Mouse (Mus musculus) myocyte (in vitro differentiated cells): ENCODE data around the gene Selenom.

Experiments used
- CEBPB ChIP-seq: IDR thresholded peaks from 2 replicates; pipeline ENCODE4 v1.6.1; 2011; ENCODE audit warnings: mild to moderate bottlenecking, moderate library complexity; ENCODE audit not compliant: poor library complexity, insufficient read depth, severe bottlenecking
- E2F4 ChIP-seq: IDR thresholded peaks from one replicate; pipeline ENCODE4 v1.6.1; 2011; ENCODE audit warnings: mild to moderate bottlenecking, control low read depth, moderate library complexity; ENCODE audit not compliant: insufficient read depth
- MAX ChIP-seq: IDR thresholded peaks from one replicate; pipeline ENCODE4 v1.6.1; 2011; ENCODE audit warnings: low read depth, mild to moderate bottlenecking, control low read depth
- MYOD1 ChIP-seq, 3 experiments: IDR thresholded peaks; one replicate each; pipeline ENCODE4 v1.6.1; 2011; ENCODE audit warnings: control low read depth in 2 of 3, low read depth in 2 of 3, mild to moderate bottlenecking in 2 of 3, moderate library complexity in 1 of 3; ENCODE audit not compliant: insufficient read length in 2 of 3, control insufficient read depth in 1 of 3
- MYOG ChIP-seq, 3 experiments: IDR thresholded peaks; one replicate each; pipeline ENCODE4 v1.6.1; 2011; ENCODE audit warnings: control low read depth in 2 of 3, low read depth in 2 of 3, mild to moderate bottlenecking in 2 of 3; ENCODE audit not compliant: insufficient read length in 2 of 3, control insufficient read depth in 1 of 3, insufficient read depth in 1 of 3
- POLR2A ChIP-seq: IDR thresholded peaks from one replicate; pipeline ENCODE4 v1.6.1; 2011; ENCODE audit warnings: low read depth, mild to moderate bottlenecking, control low read depth, moderate library complexity; ENCODE audit not compliant: insufficient read length
- POLR2AphosphoS2 ChIP-seq: IDR thresholded peaks from one replicate; pipeline ENCODE4 v1.6.1; 2011; ENCODE audit warnings: low read depth, control low read depth; ENCODE audit not compliant: insufficient read length
- TCF3 ChIP-seq: IDR thresholded peaks from one replicate; pipeline ENCODE4 v1.6.1; 2011; ENCODE audit warnings: low read depth, control low read depth; ENCODE audit not compliant: insufficient read length
- USF1 ChIP-seq: IDR thresholded peaks from one replicate; pipeline ENCODE4 v1.6.1; 2011; ENCODE audit warnings: low read depth, mild to moderate bottlenecking, control low read depth, moderate library complexity

DNA sequence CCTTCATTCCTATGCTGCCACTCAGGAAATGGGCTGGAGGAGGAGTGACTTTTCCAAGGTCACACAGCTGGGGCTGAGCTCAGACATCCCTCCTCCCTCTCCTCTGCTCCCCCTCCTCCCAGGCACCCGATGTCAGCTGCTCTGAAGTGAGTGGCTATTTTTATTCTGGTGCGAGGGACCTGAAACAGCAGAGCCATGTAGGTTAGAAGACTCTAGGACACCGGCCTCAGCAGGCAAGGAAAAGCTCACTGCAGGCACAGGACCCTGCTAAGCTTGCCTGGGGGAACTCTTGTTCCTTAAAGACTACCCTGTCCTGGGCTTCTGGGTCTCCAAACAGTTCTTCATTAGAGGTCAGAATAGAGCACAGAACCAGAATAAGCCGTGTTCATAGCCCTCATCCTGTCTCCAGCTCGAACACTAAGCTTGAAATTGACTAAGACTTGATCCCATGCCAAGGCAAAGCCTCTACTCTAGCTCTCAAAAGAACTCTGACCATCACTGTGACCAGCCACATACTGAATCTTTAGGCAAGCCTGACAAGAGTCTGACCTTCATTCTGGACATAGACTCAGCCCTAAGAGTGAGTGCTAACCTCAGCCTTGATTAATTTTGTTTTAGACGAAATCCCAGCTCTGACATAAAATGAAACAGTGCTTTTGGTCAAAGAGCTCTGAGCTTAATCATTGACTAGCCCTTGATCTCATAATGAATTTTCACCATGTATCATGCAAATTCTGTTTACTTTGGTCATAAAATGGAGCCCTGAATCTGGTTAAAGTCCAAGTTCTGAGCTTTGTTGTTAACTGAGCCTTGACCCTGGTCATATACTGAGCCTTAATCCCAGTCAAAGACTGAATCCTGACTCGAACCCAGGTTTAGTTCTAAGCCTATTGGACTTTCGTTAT, 5.1 kb upstream of the Selenom start:
- TF ChIP-seq TCF3 (no peak), POLR2AphosphoS2 (no peak), MAX (no peak), MYOD1 (IDR thresholded peaks at IDR 0.05; ENCODE audit: control insufficient read depth in 1 of 3, insufficient read length in 2 of 3, low read depth in 2 of 3) (peak in 2 of 3 experiments; percentile 17 to 82), POLR2A (peak; percentile 33), MYOG (IDR thresholded peaks at IDR 0.05; ENCODE audit: control insufficient read depth in 1 of 3, insufficient read depth in 1 of 3, insufficient read length in 2 of 3, low read depth in 2 of 3) (peak; percentile 41 to 85 (median 59)), USF1 (no peak), E2F4 (no peak), CEBPB (no peak)
